Mouse (Mus musculus): ENCODE measurements around the gene Vrk2.

- TF ChIP-seq CTCF (IDR thresholded peaks at IDR 0.05; ENCODE audit: borderline replicate concordance, extremely low read depth, insufficient read depth, insufficient read length) (no peak), POLR2A (IDR thresholded peaks at IDR 0.05; ENCODE audit: borderline replicate concordance, extremely low read depth, insufficient read depth, insufficient read length, poor library complexity, severe bottlenecking) (no peak)
Observed at GRCm38 (mm10) chr11:26451228-26451627, 142.6 kb downstream of the Vrk2 start.
